Mouse (Mus musculus) embryo, embryonic 11 days (tissue): Measurements from ENCODE around the gene Pp2d1.

Source experiments
- DNase-seq: peaks from one replicate; pipeline ENCODE4 v3.0.0-alpha.2; 2015

Gene Pp2d1

GRCm38 (mm10) chr17:53566161-53566918 is 27.1 kb upstream of the Pp2d1 start, which contains the start of gene Kat2b:
Kat2b (plus strand) TSS chr17:53566861.
- peak; percentile 42 for DNase-seq

GRCm38 (mm10) chr17:53564837-53565236 is 25.6 kb upstream of the Pp2d1 start:
- no peak for DNase-seq

GRCm38 (mm10) chr17:53561458-53562029 is 22.3 kb upstream of the Pp2d1 start:
- no peak for DNase-seq

GRCm38 (mm10) chr17:53559646-53560045 is 20.4 kb upstream of the Pp2d1 start:
- no peak for DNase-seq

- no peak for DNase-seq
These were observed 18.2 kb upstream of the Pp2d1 start for GRCm38 (mm10) chr17:53557443-53557842.

- no peak for DNase-seq
These were observed 15.6 kb upstream of the Pp2d1 start for GRCm38 (mm10) chr17:53554813-53555212.

GRCm38 (mm10) chr17:53554088-53554487 is 14.8 kb upstream of the Pp2d1 start:
- DNase-seq, result no peak

- DNase-seq, result no peak
These were observed 12.4 kb upstream of the Pp2d1 start for GRCm38 (mm10) chr17:53551306-53552299.

GRCm38 (mm10) chr17:53543591-53544324 is 4.5 kb upstream of the Pp2d1 start:
- no peak for DNase-seq

- no peak for DNase-seq
These were observed 3.3 kb upstream of the Pp2d1 start for GRCm38 (mm10) chr17:53542536-53542935.

GRCm38 (mm10) chr17:53532425-53532824 is 6.8 kb downstream of the Pp2d1 start:
- no peak for DNase-seq

- no peak for DNase-seq
These were observed 8.1 kb downstream of the Pp2d1 start for GRCm38 (mm10) chr17:53531160-53531559.

- DNase-seq, result no peak
These were observed 11.2 kb downstream of the Pp2d1 start for GRCm38 (mm10) chr17:53528034-53528433.

GRCm38 (mm10) chr17:53520509-53520908 is 18.7 kb downstream of the Pp2d1 start:
- no peak for DNase-seq

GRCm38 (mm10) chr17:53519364-53519763 is 19.9 kb downstream of the Pp2d1 start:
- DNase-seq, result no peak

GRCm38 (mm10) chr17:53512311-53512951 is 26.8 kb downstream of the Pp2d1 start:
- peak; percentile 40 for DNase-seq

GRCm38 (mm10) chr17:53502966-53503365 is 36.3 kb downstream of the Pp2d1 start:
- DNase-seq, result no peak

GRCm38 (mm10) chr17:53489007-53489378 is 50.3 kb downstream of the Pp2d1 start:
- DNase-seq, result no peak

- DNase-seq, result no peak
These were observed 50.8 kb downstream of the Pp2d1 start for GRCm38 (mm10) chr17:53488291-53489006.

GRCm38 (mm10) chr17:53480433-53480832 is 58.8 kb downstream of the Pp2d1 start:
- DNase-seq, result no peak

- DNase-seq, result peak; percentile 66
These were observed 59.6 kb downstream of the Pp2d1 start for GRCm38 (mm10) chr17:53479604-53480041.
